Mouse (Mus musculus) forebrain, embryonic 14.5 days (tissue): ENCODE data around the gene Tbc1d5. TPM values are rescaled to one million over a fixed set of nuclear protein-coding genes. Genes with fewer than 3 reads are reported as not detected.

Experiments
- ATAC-seq: fragments of 200-750 bp; cut with Nextera tagmentation; 2 replicates; pipeline ENCODE4 v1.8.0; 2017; ENCODE audit warnings: mild to moderate bottlenecking, moderate library complexity
- DNase-seq: peaks from one replicate; pipeline ENCODE4 v3.0.0-alpha.2; 2015; ENCODE audit warnings: low spot score
- H3K27ac ChIP-seq: fragments of 300-500 bp; sonication (generic); 2 replicates; pipeline ENCODE4 v1.5.1; 2014; ENCODE audit warnings: low read depth, mild to moderate bottlenecking, control low read depth, low read length, moderate library complexity
- H3K27me3 ChIP-seq: fragments of 300-500 bp; sonication (generic); replicated peaks from 2 replicates; pipeline ENCODE4 v1.6.1; 2014; ENCODE audit warnings: low read length, control low read depth, mixed read lengths; ENCODE audit not compliant: control insufficient read depth, insufficient read depth
- H3K36me3 ChIP-seq: fragments of 300-500 bp; sonication (generic); 2 replicates; pipeline ENCODE4 v1.6.1; 2014; ENCODE audit warnings: low read length, control low read depth; ENCODE audit not compliant: control insufficient read depth, insufficient read depth
- H3K4me1 ChIP-seq: fragments of 300-500 bp; sonication (generic); 2 replicates; pipeline ENCODE4 v1.6.1; 2014; ENCODE audit warnings: antibody characterized with exemption, low read length, control low read depth; ENCODE audit not compliant: control insufficient read depth, insufficient read depth
- H3K4me2 ChIP-seq: fragments of 300-500 bp; sonication (generic); 2 replicates; pipeline ENCODE4 v1.6.1; 2014; ENCODE audit warnings: mild to moderate bottlenecking, control low read depth, low read length
- H3K4me3 ChIP-seq: fragments of 300-500 bp; sonication (generic); 2 replicates; pipeline ENCODE4 v1.5.1; 2014; ENCODE audit warnings: low read depth, low read length, control low read depth
- H3K9ac ChIP-seq: fragments of 300-500 bp; sonication (generic); 2 replicates; pipeline ENCODE4 v1.6.1; 2014; ENCODE audit warnings: mild to moderate bottlenecking, low read length, control low read depth, moderate library complexity
- H3K9me3 ChIP-seq: fragments of 300-500 bp; sonication (generic); replicated peaks from 2 replicates; pipeline ENCODE4 v1.6.1; 2016; ENCODE audit warnings: low read length, control low read depth, mixed read lengths; ENCODE audit not compliant: control insufficient read depth
- WGBS: fragments of 180-500 bp; shearing (Covaris S2); extraction: QIAGEN DNeasy Blood & Tissue Kit; methylation state at CpG from one replicate; pipeline ENCODE4 v1.1.7; 2014; 5-methylcytosine and 5-hydroxymethylcytosine counted together
- polyA plus RNA-seq: library from polyadenylated mRNA; unstranded; fragments of >200 nt; fragmentation: Nextera tagmentation; extraction: Ambion mirVana; gene quantifications from 2 replicates; pipeline ENCODE4 v1.2.1, GENCODE M21; 2014

The Tbc1d5 gene
- polyA plus RNA-seq, 1 experiment from 2014 or later: 4.3 TPM

DNA sequence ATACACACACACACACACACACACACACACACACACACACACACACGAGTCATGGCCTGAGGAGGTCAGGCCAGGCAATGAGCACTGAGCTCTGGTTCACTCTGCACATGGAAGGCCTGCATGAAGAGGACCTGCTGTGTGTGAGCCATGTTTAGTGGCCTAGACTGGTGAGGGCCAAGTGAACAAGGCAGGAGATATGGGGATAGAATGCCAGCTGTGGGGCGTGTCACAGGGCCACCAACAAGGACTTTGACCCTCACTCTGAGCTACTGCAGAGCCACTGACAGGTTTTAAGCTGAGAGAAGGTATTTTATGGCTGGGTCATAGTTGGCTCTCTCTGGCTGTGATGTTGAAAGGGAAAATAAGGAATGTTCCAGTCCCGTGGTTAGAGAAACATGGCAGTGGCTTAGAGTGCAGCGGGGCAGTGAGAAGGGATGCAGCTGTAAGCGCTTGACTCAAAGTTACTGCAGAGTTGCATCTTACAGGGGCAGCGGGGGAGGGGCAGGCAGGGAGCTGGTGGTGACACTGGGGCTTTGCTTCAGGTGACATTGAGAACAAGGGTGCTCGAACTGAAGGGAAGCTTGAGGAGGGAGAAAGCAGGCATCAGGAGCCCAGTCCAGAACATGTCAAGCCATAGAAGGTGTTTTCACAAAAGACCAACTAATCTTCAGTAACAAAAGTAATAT lies 494.0 kb downstream of the Tbc1d5 start:
- WGBS: 77% methylated on average over 7 of the region's 7 CpGs
- Histone ChIP-seq H3K4me1 (no peaks in the 10 kb centered on the region), H3K9ac (no peak overlapping the region), H3K27ac (no peak overlapping the region), H3K27me3 (no peaks in the 10 kb centered on the region), H3K36me3 (0 out of 2 replicates have a peak, but pooled peaks cover 9% of the 10 kb centered on the region), H3K4me2 (no peak overlapping the region), H3K9me3 (no peaks in the 10 kb centered on the region), H3K4me3 (no peak overlapping the region)
- no peak for DNase-seq
- ATAC-seq: no peak
